Mouse (Mus musculus): ENCODE results near the gene Tmem209. TPM values are rescaled to one million over a fixed set of nuclear protein-coding genes. Genes with fewer than 3 reads are reported as not detected.

The Tmem209 gene
- polyA plus RNA-seq, 1 experiment from 2014 or later, result 33.6 TPM

- Histone ChIP-seq H3K4me2 (replicated peaks) (no peak overlapping the region), H3K9me3 (no peaks in the 10 kb centered on the region), H3K9ac (0 out of 2 replicates have a peak overlapping the region, but pooled peaks have one; percentile 5), H3K4me3 (replicated peaks) (no peak overlapping the region), H3K27me3 (replicated peaks) (no peaks in the 10 kb centered on the region), H3K4me1 (replicated peaks) (peaks cover 16% of the 10 kb centered on the region; the same call in 1 of the 2 replicates), H3K36me3 (peaks cover 9% of the 10 kb centered on the region; the same call in 1 of the 2 replicates), H3K27ac (peak overlapping the region; percentile 68)
- ATAC-seq, result peak; percentile 73
- 31% methylated on average over 8 of the region's 8 CpGs for WGBS
Observed at GRCm38 (mm10) chr6:30477210-30477714, 32.3 kb downstream of the Tmem209 start.

- H3K27ac ChIP-seq, result peak overlapping the region; percentile 15; the same call in 1 of the 2 replicates
- WGBS, result 56% methylated on average over 10 of the region's 10 CpGs
Observed at GRCm38 (mm10) chr6:30476025-30476765, 33.4 kb downstream of the Tmem209 start.

GRCm38 (mm10) chr6:30471706-30472105 lies 37.9 kb downstream of the Tmem209 start:
- Histone ChIP-seq H3K27me3 (replicated peaks) (no peaks in the 10 kb centered on the region), H3K36me3 (no peaks in the 10 kb centered on the region), H3K27ac (no peak overlapping the region), H3K4me1 (replicated peaks) (peaks cover 7% of the 10 kb centered on the region; the same call in 1 of the 2 replicates), H3K9ac (no peak overlapping the region), H3K4me3 (replicated peaks) (no peak overlapping the region), H3K4me2 (replicated peaks) (no peak overlapping the region), H3K9me3 (no peaks in the 10 kb centered on the region)
- ATAC-seq, result no peak
- WGBS, result 81% methylated on average over 3 of the region's 3 CpGs

More at GRCm38 (mm10) chr6:30476025-30476765, 33.4 kb downstream of the Tmem209 start:
- Histone ChIP-seq H3K4me3 (replicated peaks) (no peak overlapping the region), H3K9ac (no peak overlapping the region), H3K9me3 (no peaks in the 10 kb centered on the region), H3K4me2 (replicated peaks) (no peak overlapping the region), H3K36me3 (peaks cover 9% of the 10 kb centered on the region; the same call in 1 of the 2 replicates), H3K27me3 (replicated peaks) (no peaks in the 10 kb centered on the region), H3K4me1 (replicated peaks) (peaks cover 16% of the 10 kb centered on the region; the same call in 1 of the 2 replicates)
- ATAC-seq, result no peak

GRCm38 (mm10) chr6:30469370-30469769 lies 40.2 kb downstream of the Tmem209 start:
- no peaks in the 10 kb centered on the region for H3K9me3 ChIP-seq
- no peaks in the 10 kb centered on the region for H3K36me3 ChIP-seq
- ATAC-seq, result peak; percentile 55
- WGBS, result 87% methylated on average over 12 of the region's 12 CpGs
- H3K27me3 ChIP-seq (replicated peaks), result no peaks in the 10 kb centered on the region
- H3K9ac ChIP-seq, result no peak overlapping the region
- no peak overlapping the region for H3K4me3 ChIP-seq (replicated peaks)
- no peak overlapping the region for H3K4me2 ChIP-seq (replicated peaks)
- no peaks in the 10 kb centered on the region for H3K4me1 ChIP-seq (replicated peaks)
- H3K27ac ChIP-seq, result 0 out of 2 replicates have a peak overlapping the region, but pooled peaks have one; percentile 27

GRCm38 (mm10) chr6:30468684-30469083 lies 40.9 kb downstream of the Tmem209 start:
- WGBS, result 59% methylated on average over 12 of the region's 12 CpGs
- Histone ChIP-seq H3K9ac (no peak overlapping the region), H3K4me2 (replicated peaks) (no peak overlapping the region), H3K4me3 (replicated peaks) (no peak overlapping the region), H3K4me1 (replicated peaks) (no peaks in the 10 kb centered on the region), H3K36me3 (no peaks in the 10 kb centered on the region), H3K27ac (0 out of 2 replicates have a peak overlapping the region, but pooled peaks have one; percentile 27), H3K27me3 (replicated peaks) (no peaks in the 10 kb centered on the region), H3K9me3 (no peaks in the 10 kb centered on the region)
- no peak for ATAC-seq

- 59% methylated on average over 1 of the region's 1 CpGs for WGBS
- ATAC-seq, result no peak
- H3K4me3 ChIP-seq (replicated peaks), result no peak overlapping the region
- no peaks in the 10 kb centered on the region for H3K27me3 ChIP-seq (replicated peaks)
- H3K4me2 ChIP-seq (replicated peaks), result no peak overlapping the region
- H3K9me3 ChIP-seq, result no peaks in the 10 kb centered on the region
- no peak overlapping the region for H3K9ac ChIP-seq
- no peak overlapping the region for H3K27ac ChIP-seq
- H3K4me1 ChIP-seq (replicated peaks), result peaks cover 2% of the 10 kb centered on the region; the same call in 1 of the 2 replicates
- no peaks in the 10 kb centered on the region for H3K36me3 ChIP-seq
Observed at GRCm38 (mm10) chr6:30468058-30468457, 41.5 kb downstream of the Tmem209 start.

- Histone ChIP-seq H3K27me3 (replicated peaks) (no peaks in the 10 kb centered on the region), H3K4me2 (replicated peaks) (no peak overlapping the region), H3K4me1 (replicated peaks) (peaks cover 20% of the 10 kb centered on the region), H3K27ac (no peak overlapping the region), H3K4me3 (replicated peaks) (no peak overlapping the region), H3K9ac (no peak overlapping the region), H3K36me3 (no peaks in the 10 kb centered on the region), H3K9me3 (no peaks in the 10 kb centered on the region)
- WGBS, result 84% methylated on average over 11 of the region's 11 CpGs
- ATAC-seq, result no peak
Observed at GRCm38 (mm10) chr6:30465586-30465985, 44.0 kb downstream of the Tmem209 start.

GRCm38 (mm10) chr6:30462822-30463221 lies 46.8 kb downstream of the Tmem209 start:
- Histone ChIP-seq H3K4me1 (replicated peaks) (peaks cover 27% of the 10 kb centered on the region), H3K4me2 (replicated peaks) (no peak overlapping the region; the same call in 1 of the 2 replicates), H3K36me3 (no peaks in the 10 kb centered on the region), H3K9ac (no peak overlapping the region), H3K27me3 (replicated peaks) (no peaks in the 10 kb centered on the region), H3K27ac (no peak overlapping the region), H3K4me3 (replicated peaks) (no peak overlapping the region), H3K9me3 (no peaks in the 10 kb centered on the region)
- 20% methylated on average over 7 of the region's 7 CpGs for WGBS
- no peak for ATAC-seq

- peaks cover 27% of the 10 kb centered on the region for H3K4me1 ChIP-seq (replicated peaks)
Observed at GRCm38 (mm10) chr6:30461755-30462344, 47.7 kb downstream of the Tmem209 start.

GRCm38 (mm10) chr6:30460750-30461446 lies 48.7 kb downstream of the Tmem209 start:
- H3K4me3 ChIP-seq (replicated peaks), result no peak overlapping the region
- H3K4me2 ChIP-seq (replicated peaks), result peak overlapping the region; percentile 81
- WGBS, result 20% methylated on average over 18 of the region's 19 CpGs
- H3K27ac ChIP-seq, result peak overlapping the region; percentile 82
- peak; percentile 77 for ATAC-seq
- peaks cover 27% of the 10 kb centered on the region for H3K4me1 ChIP-seq (replicated peaks)
- no peaks in the 10 kb centered on the region for H3K36me3 ChIP-seq
- H3K9ac ChIP-seq, result peak overlapping the region; percentile 17; the same call in 1 of the 2 replicates
- H3K27me3 ChIP-seq (replicated peaks), result no peaks in the 10 kb centered on the region
- H3K9me3 ChIP-seq, result no peaks in the 10 kb centered on the region

More at GRCm38 (mm10) chr6:30461755-30462344, 47.7 kb downstream of the Tmem209 start:
- ATAC-seq, result no peak
- Histone ChIP-seq H3K27me3 (replicated peaks) (no peaks in the 10 kb centered on the region), H3K9me3 (no peaks in the 10 kb centered on the region), H3K4me2 (replicated peaks) (0 out of 2 replicates have a peak overlapping the region, but pooled peaks have one; percentile 4), H3K9ac (no peak overlapping the region), H3K36me3 (no peaks in the 10 kb centered on the region), H3K4me3 (replicated peaks) (no peak overlapping the region), H3K27ac (0 out of 2 replicates have a peak overlapping the region, but pooled peaks have one; percentile 82)
- 83% methylated on average over 12 of the region's 13 CpGs for WGBS

GRCm38 (mm10) chr6:30459811-30460749 lies 49.5 kb downstream of the Tmem209 start:
- peaks cover 27% of the 10 kb centered on the region for H3K4me1 ChIP-seq (replicated peaks)
- 6% methylated on average over 40 of the region's 40 CpGs for WGBS
- peak overlapping the region; percentile 82 for H3K27ac ChIP-seq
- H3K9ac ChIP-seq, result peak overlapping the region; percentile 48
- H3K36me3 ChIP-seq, result 0 out of 2 replicates have a peak, but pooled peaks cover 5% of the 10 kb centered on the region
- peak overlapping the region; percentile 42 for H3K4me3 ChIP-seq (replicated peaks)
- no peaks in the 10 kb centered on the region for H3K9me3 ChIP-seq
- H3K4me2 ChIP-seq (replicated peaks), result peak overlapping the region; percentile 81
- H3K27me3 ChIP-seq (replicated peaks), result no peaks in the 10 kb centered on the region
- ATAC-seq, result peak; percentile 35

Measured in intestine, embryonic 15.5 days (tissue).